Mouse (Mus musculus): ENCODE measurements at regions not wholly inside any gene's neighbourhood (a gene's known extent, or its start where the extent isn't known, plus 50 kb on each side); places are given as distances from the start of the nearest gene placed in this dataset.

- DNase-seq (ENCODE audit: low spot score in 2 of 2), result no peak
- no peak for TF ChIP-seq CTCF (conservative IDR thresholded peaks at IDR 0.05)
- H3K27ac ChIP-seq, result no peak overlapping the region
- no peak overlapping the region for H3K4me3 ChIP-seq
Observed at GRCm38 (mm10) chr5:43361026-43361425, 128.1 kb downstream of the Cpeb2 start.

- no peak for DNase-seq (ENCODE audit: low spot score in 2 of 2)
- Histone ChIP-seq H3K4me3 (no peak overlapping the region), H3K27ac (no peak overlapping the region)
- TF ChIP-seq CTCF (conservative IDR thresholded peaks at IDR 0.05), result no peak
Observed at GRCm38 (mm10) chr5:43372385-43372784, 139.4 kb downstream of the Cpeb2 start.

GRCm38 (mm10) chr5:43384689-43385375 lies 130.5 kb upstream of the C1qtnf7 start:
- no peak for TF ChIP-seq CTCF (conservative IDR thresholded peaks at IDR 0.05)
- no peak overlapping the region for H3K4me3 ChIP-seq
- DNase-seq (ENCODE audit: low spot score in 2 of 2), result peak in 1 of 2 experiments; percentile 74
- H3K27ac ChIP-seq, result no peak overlapping the region

GRCm38 (mm10) chr5:43390997-43391396 lies 124.3 kb upstream of the C1qtnf7 start:
- DNase-seq (ENCODE audit: low spot score in 2 of 2), result no peak
- no peak overlapping the region for H3K27ac ChIP-seq
- no peak overlapping the region for H3K4me3 ChIP-seq
- TF ChIP-seq CTCF (conservative IDR thresholded peaks at IDR 0.05), result no peak

GRCm38 (mm10) chr5:43391412-43392029 lies 123.8 kb upstream of the C1qtnf7 start:
- peak; percentile 27 to 36 for DNase-seq (ENCODE audit: low spot score in 2 of 2)
- Histone ChIP-seq H3K27ac (no peak overlapping the region), H3K4me3 (no peak overlapping the region)
- peak; percentile 84 for TF ChIP-seq CTCF (conservative IDR thresholded peaks at IDR 0.05)

GRCm38 (mm10) chr5:43392908-43393545 lies 122.3 kb upstream of the C1qtnf7 start:
- no peak for TF ChIP-seq CTCF (conservative IDR thresholded peaks at IDR 0.05)
- Histone ChIP-seq H3K4me3 (no peak overlapping the region), H3K27ac (0 out of 2 replicates have a peak overlapping the region, but pooled peaks have one; percentile 8)
- peak in 1 of 2 experiments; percentile 6 for DNase-seq (ENCODE audit: low spot score in 2 of 2)

GRCm38 (mm10) chr5:43417259-43417658 lies 98.1 kb upstream of the C1qtnf7 start:
- Histone ChIP-seq H3K4me3 (no peak overlapping the region), H3K27ac (no peak overlapping the region)
- DNase-seq (ENCODE audit: low spot score in 2 of 2), result no peak
- TF ChIP-seq CTCF (conservative IDR thresholded peaks at IDR 0.05), result no peak

GRCm38 (mm10) chr5:43422815-43423687 lies 92.3 kb upstream of the C1qtnf7 start:
- H3K27ac ChIP-seq, result no peak overlapping the region
- peak; percentile 92 for TF ChIP-seq CTCF (conservative IDR thresholded peaks at IDR 0.05)
- no peak overlapping the region for H3K4me3 ChIP-seq
- peak; percentile 80 to 81 for DNase-seq (ENCODE audit: low spot score in 2 of 2)

GRCm38 (mm10) chr5:43424551-43425257 lies 90.6 kb upstream of the C1qtnf7 start:
- no peak for TF ChIP-seq CTCF (conservative IDR thresholded peaks at IDR 0.05)

GRCm38 (mm10) chr5:43433337-43433736 lies 82.0 kb upstream of the C1qtnf7 start:
- no peak for TF ChIP-seq CTCF (conservative IDR thresholded peaks at IDR 0.05)
- no peak for DNase-seq (ENCODE audit: low spot score in 2 of 2)
- Histone ChIP-seq H3K4me3 (no peak overlapping the region), H3K27ac (no peak overlapping the region)

More at GRCm38 (mm10) chr5:43424551-43425257, 90.6 kb upstream of the C1qtnf7 start:
- no peak for DNase-seq (ENCODE audit: low spot score in 2 of 2)
- H3K4me3 ChIP-seq, result no peak overlapping the region
- H3K27ac ChIP-seq, result no peak overlapping the region

- Histone ChIP-seq H3K4me3 (no peak overlapping the region), H3K27ac (no peak overlapping the region)
- DNase-seq (ENCODE audit: low spot score in 2 of 2), result no peak
- no peak for TF ChIP-seq CTCF (conservative IDR thresholded peaks at IDR 0.05)
Observed at GRCm38 (mm10) chr5:43439191-43439590, 76.1 kb upstream of the C1qtnf7 start.

- no peak for TF ChIP-seq CTCF (conservative IDR thresholded peaks at IDR 0.05)
- DNase-seq (ENCODE audit: low spot score in 2 of 2), result no peak
- Histone ChIP-seq H3K4me3 (no peak overlapping the region), H3K27ac (no peak overlapping the region)
Observed at GRCm38 (mm10) chr5:43441306-43441705, 74.0 kb upstream of the C1qtnf7 start.

All from layer of hippocampus, adult 2 months (tissue).